Mouse (Mus musculus): ENCODE measurements around the gene Atic.

Atic gene

DNA sequence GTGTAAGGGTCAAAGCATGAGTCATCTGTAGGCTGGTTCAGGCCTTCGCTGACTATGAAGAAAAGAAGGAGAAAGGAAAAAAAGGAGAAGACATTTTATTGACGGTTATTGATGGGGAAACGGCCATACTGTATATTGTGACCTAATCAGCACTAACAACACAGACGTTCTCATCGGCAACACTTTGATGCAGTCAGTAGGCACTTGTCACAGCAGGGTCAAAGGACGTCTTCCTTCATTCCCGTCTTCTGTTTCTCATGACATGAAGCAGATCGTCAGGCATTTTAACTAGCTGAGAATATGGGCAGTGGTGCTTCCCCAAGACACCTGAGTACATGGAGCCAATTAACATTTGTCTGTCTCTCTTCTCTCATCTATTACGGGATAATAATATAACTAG is 36.2 kb downstream of the Atic start:
- in situ Hi-C loops (cut with MboI, MseI): no loop called here

DNA sequence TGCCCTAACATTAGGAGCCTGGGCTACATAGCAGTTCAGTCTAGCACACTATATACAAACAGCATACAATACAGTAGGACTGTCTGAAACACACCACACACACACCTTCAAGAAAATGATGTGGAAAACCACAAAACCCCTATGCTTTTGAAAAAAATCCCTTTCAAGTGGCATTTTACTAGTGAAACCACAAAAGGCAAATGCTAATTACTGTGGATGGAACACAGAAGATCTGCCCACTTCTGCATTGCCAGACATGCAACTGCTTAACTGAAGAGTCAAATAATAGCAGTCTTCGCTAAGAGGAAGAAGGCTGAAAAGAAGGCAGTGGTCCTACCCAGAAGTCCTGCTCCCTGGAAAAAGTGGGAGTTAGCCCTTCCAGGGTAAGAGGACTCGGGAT is 37.3 kb downstream of the Atic start:
- in situ Hi-C loops (cut with MboI, MseI): no loop called here

DNA sequence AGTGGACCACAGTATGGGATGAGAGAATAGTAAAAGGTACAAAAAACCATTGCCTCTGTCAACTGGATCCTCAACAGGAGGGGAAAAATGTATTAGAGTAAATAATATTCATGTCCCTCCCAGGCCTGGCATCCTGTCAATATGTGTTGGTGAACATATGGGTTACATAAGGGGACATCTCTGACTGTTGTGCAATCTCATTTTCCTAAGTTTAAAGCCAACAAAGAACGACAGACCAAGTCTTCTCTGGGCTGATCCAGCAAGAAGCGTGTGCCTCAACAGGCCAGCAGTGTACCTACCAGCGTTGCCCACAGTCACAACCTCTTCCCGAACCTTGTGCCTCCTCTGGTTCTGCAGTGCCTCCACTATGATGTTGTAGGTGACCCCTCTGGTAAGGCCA is 38.4 kb downstream of the Atic start:
- in situ Hi-C loops (cut with MboI, MseI): no loop called here

DNA sequence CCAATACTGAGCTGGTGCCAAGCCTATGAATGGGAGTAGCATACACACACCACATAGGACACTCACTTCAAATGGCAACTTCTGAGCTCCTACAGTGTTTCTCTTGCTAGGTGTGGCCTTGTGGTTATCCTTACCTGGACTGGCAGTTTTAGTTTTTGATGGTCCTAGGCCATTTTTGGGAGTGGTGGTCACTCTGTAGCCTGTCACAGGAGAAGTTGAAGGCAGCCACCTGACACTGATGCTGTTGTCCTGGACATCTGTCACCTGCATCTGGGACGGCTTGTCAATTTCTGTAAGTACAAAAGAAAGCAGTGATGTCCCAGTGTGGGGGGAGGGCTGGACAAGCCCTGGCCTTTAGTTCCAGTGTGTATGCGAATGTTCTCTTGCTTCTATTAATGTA is 48.8 kb downstream of the Atic start:
- in situ Hi-C loops (cut with MboI, MseI): no loop called here

DNA sequence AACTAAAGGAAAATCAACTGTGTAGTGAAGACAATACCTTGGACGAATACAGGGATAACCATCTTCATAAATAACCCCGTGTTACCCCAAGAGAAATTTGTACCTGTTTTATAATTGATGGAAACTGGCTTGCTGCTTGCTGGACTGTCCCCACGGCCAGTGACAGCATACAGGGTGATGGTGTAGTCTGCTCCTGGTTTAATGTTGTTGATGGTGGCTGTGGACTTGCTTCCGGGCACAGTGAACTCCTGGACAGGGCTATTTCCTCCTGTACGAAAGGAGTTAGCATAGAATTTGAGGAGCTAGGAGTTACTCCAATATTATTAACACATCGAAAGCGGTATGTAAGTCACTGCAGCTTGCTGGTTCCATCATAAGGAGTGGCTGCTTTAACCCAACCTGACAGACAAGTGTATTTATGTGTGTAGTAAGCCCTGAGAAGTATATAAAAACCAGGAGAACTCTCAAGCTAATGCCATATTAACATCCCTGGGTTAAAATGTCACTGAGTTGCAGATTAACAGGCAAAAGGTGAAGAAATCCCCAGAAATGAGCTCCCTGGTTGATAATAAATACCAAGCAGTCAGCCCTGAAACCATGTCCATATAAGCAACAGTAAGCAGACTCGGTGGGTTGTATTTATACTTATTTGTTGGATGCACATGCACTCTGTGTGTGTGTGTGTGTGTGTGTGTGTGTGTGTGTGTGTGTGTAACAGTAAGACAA is 49.8 kb downstream of the Atic start:
- in situ Hi-C loops (cut with MboI, MseI): no loop called here

DNA sequence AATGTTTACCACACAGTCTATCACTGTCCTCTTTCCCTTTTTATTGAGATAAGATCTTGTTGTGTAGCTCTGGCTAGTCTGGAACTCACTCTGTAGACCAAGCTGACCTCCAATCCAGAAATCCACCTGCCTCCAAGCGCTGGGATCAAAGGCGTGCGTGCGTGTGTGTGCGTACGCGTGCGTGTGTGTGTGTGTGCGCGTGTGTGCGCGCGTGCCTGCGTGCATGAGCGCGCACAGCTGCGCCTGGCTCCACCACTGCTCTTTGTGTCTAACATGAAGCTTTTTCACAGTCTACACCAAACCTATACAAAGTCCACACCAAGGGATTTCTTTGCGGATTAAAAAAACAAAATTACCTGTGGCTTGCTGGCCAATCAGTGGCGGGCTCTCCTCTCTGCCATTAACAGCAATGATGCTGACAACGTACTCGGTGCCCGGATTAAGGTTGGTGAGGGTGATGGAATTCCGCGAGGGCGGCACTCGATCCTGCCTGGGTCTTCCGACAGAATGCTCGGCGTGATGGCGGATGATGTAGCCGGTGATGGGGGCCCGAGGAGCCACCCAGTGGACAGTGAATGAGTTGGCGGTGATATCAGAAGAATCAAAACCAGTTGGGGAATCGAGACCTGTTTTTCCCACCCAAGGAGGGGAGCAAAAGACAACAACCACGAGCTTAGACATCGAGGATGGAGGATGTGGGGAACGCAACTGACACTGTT is 52.3 kb downstream of the Atic start:
- in situ Hi-C loops (cut with MboI, MseI): no loop called here

DNA sequence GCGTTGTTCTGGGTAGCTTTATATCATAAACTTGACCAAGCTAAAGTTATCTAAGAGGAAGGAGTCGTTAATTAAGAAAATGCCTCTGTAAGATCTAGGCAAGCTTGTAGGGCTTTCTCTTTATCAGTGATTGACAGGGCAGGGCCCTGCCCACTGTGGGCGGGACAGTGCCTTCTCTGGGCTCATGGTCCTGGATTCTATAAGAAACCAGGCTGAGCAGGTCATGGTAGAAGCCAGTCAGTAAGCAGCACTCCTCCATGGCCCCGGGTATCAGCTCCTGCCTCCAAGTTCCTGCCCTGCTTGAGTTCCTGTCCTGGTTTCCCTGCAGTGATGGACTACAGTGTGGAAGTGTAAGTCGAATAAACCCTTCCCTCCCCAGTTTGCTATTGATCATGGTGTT is 53.0 kb downstream of the Atic start:
- in situ Hi-C loops (cut with MboI, MseI): no loop called here

DNA sequence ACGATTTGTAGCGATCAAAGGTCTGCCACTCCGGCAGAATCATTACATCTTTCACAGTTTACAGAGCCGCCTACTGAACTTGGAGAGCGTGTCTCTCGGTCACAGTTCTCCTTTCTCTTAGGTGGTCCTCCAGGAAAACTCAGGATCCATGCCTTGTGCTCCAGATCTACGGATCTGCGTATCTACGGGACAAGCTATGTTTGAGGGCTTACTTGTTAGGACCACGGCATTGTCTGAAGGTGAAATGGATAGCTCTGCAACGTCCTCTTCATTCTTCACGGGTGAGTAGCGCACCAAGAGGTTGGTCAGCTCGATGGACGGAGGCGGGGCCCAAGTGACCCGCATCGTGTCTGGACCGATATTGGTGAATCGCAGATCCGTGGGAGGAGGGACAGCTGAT is 55.3 kb downstream of the Atic start:
- in situ Hi-C loops (cut with MboI, MseI): no loop called here

DNA sequence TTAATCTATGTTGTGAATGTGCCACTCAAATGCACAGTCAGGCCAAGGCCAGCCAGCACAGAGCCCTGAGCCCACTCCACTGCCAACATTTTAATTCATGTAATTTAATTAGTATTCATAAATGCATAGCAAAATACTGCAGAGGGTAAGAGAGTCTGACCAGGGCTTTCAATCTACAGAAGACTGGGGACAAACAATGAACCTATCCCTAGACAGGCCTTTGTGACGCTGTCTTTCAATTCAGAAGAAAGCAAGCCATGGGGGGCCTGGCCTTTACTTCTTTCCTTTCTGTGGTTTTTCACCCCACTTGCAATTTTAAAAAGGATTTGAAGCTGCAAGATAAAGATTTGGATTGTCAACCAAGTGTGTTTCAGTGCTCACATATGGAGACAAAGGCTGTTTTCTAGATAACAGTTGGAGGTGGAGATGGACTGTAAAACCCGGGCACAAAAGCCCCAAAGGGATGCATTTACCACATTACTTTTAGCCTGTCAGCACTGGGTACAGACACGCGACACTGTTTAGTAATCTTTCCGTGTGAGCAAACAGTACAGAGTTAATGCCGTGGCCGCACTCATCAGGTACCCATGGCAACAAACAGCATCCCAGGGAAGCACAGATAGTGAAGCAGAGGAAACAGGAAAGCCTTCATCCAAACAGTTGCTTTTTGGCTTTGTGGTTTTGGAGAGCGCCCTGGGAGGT is 57.7 kb downstream of the Atic start:
- in situ Hi-C loops (cut with MboI, MseI): no loop called here

DNA sequence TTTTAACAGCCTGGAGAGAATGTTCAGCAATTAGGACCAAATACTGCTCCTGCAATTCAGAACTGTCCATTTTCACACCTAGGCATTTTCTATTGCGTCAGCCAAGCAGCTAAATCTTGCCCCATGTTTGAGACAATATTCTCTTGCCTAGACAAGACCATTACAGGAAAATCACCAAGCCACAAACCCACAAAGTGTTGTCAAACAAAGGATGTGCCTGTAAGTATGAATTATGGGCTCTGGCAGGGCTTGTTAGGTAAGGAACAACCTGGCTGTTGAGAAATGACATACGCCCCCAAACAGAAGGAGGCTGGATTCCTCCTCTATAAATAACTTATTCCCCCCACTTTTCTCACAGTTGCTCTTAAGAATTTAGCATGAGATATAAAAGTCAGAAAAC is 64.6 kb downstream of the Atic start:
- in situ Hi-C loops (cut with MboI, MseI): no loop called here

DNA sequence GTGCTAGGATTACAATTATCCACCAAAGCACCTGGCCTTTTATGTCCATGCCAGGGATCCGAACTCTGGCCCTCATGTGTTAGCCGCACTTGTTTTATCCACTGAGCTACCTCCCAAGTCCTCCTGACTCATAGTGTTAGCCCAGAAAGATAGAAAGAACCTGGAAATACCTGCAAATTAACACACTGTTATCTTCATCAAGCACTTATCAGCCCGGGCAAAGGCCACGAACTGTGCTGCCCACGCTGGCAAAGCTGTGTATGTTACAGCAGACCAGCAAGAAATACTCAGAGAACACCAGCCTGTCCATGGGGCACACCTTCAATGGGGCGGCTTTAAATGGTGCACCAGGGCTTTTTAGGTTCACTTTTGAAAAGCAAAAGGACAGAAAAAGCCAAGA is 66.7 kb downstream of the Atic start:
- in situ Hi-C loops (cut with MboI, MseI): no loop called here
